Mouse (Mus musculus) limb, embryonic 13.5 days (tissue): Measurements from ENCODE around the gene Pkd1l2. TPM values are rescaled to one million over a fixed set of nuclear protein-coding genes. Genes with fewer than 3 reads are reported as not detected.

ENCODE experiments used
- ATAC-seq: fragments of 200-750 bp; cut with Nextera tagmentation; 2 replicates; pipeline ENCODE4 v1.8.0; 2017; ENCODE audit warnings: low read depth, moderate number of reproducible peaks, moderate TSS enrichment; ENCODE audit not compliant: low FRiP score
- H3K27ac ChIP-seq: fragments of 300-500 bp; sonication (generic); 2 replicates; pipeline ENCODE4 v1.5.1; 2015; ENCODE audit warnings: inconsistent platforms, mild to moderate bottlenecking, moderate library complexity
- H3K27me3 ChIP-seq: fragments of 300-500 bp; sonication (generic); 2 replicates; pipeline ENCODE4 v1.6.1; 2015; ENCODE audit warnings: mild to moderate bottlenecking, inconsistent platforms
- H3K36me3 ChIP-seq: fragments of 300-500 bp; sonication (generic); 2 replicates; pipeline ENCODE4 v1.6.1; 2015; ENCODE audit warnings: inconsistent platforms, mild to moderate bottlenecking, moderate library complexity
- H3K4me1 ChIP-seq: fragments of 300-500 bp; sonication (generic); 2 replicates; pipeline ENCODE4 v1.6.1; 2015; ENCODE audit warnings: inconsistent platforms
- H3K4me2 ChIP-seq: fragments of 300-500 bp; sonication (generic); replicated peaks from 2 replicates; pipeline ENCODE4 v1.6.1; 2015; ENCODE audit warnings: inconsistent platforms, mild to moderate bottlenecking, moderate library complexity
- H3K4me3 ChIP-seq: fragments of 300-500 bp; sonication (generic); 2 replicates; pipeline ENCODE4 v1.5.1; 2015; ENCODE audit warnings: moderate library complexity, mild to moderate bottlenecking, inconsistent platforms
- H3K9ac ChIP-seq: fragments of 300-500 bp; sonication (generic); 2 replicates; pipeline ENCODE4 v1.6.1; 2015; ENCODE audit warnings: mild to moderate bottlenecking, inconsistent platforms
- H3K9me3 ChIP-seq: fragments of 300-500 bp; sonication (generic); 2 replicates; pipeline ENCODE4 v1.6.1; 2016; ENCODE audit warnings: inconsistent platforms
- WGBS: fragments of 180-500 bp; shearing (Covaris S2); methylation state at CpG from one replicate; pipeline ENCODE4 v1.1.7; 2015; 5-methylcytosine and 5-hydroxymethylcytosine counted together
- polyA plus RNA-seq: library from polyadenylated mRNA; unstranded; fragments of >200 nt; fragmentation: Nextera tagmentation; extraction: Ambion mirVana; gene quantifications from 2 replicates; pipeline ENCODE4 v1.2.1, GENCODE M21; 2015

Gene Pkd1l2
- polyA plus RNA-seq, 1 experiment from 2014 or later, result not detected

- Histone ChIP-seq H3K4me3 (no peak overlapping the region), H3K27ac (no peak overlapping the region), H3K4me1 (peaks cover 24% of the 10 kb centered on the region), H3K9me3 (no peaks in the 10 kb centered on the region), H3K27me3 (no peaks in the 10 kb centered on the region), H3K36me3 (peaks cover 7% of the 10 kb centered on the region), H3K4me2 (no peak overlapping the region), H3K9ac (peak overlapping the region; percentile 53; the same call in 1 of the 2 replicates)
- no peak for ATAC-seq
- 85% methylated on average over 21 of the region's 21 CpGs for WGBS
These were observed 135.9 kb downstream of the Pkd1l2 start for GRCm38 (mm10) chr8:116946268-116946838.

Other genes with a start within 250 kb of the Pkd1l2 start
- 74.5 and 75.4 TPM in 2 replicates for gene Cmc2, start 161.0 kb downstream of the Pkd1l2 start, polyA plus RNA-seq
- gene Cenpn, start 160.7 kb downstream of the Pkd1l2 start, polyA plus RNA-seq, result 40.2 and 41.5 TPM in 2 replicates
- gene Atmin, start 139.1 kb downstream of the Pkd1l2 start, polyA plus RNA-seq, result 9.4 and 9.5 TPM in 2 replicates
- 2.0 and 2.6 TPM in 2 replicates for gene 1700030J22Rik, start 103.5 kb downstream of the Pkd1l2 start, polyA plus RNA-seq
- 124 and 130 TPM in 2 replicates for gene Gcsh, start 88.9 kb downstream of the Pkd1l2 start, polyA plus RNA-seq
- 0.60 and 0.70 TPM in 2 replicates for gene Bco1, start 13.4 kb upstream of the Pkd1l2 start, polyA plus RNA-seq
- 2.7 and 2.8 TPM in 2 replicates for gene Gan, start 75.7 kb upstream of the Pkd1l2 start, polyA plus RNA-seq
- 13.9 and 14.3 TPM in 2 replicates for gene Cmip, start 174.6 kb upstream of the Pkd1l2 start, polyA plus RNA-seq